Mouse (Mus musculus) megakaryocyte, embryonic 14.5 days (primary cell): Measurements from ENCODE around the gene Zfp993.
"Not testable (repeated sequence)": the region's sequence is repeated elsewhere in the genome, so short reads cannot be mapped to it uniquely, and the experiment has no call there.

Experiments
- FLI1 ChIP-seq: IDR thresholded peaks from 2 replicates; pipeline ENCODE4 v1.6.1; 2012; ENCODE audit warnings: low read length, inconsistent platforms, mixed read lengths
- GATA1 ChIP-seq: IDR thresholded peaks from 3 replicates; pipeline ENCODE4 v1.6.1; 2012; ENCODE audit warnings: mixed read lengths, low read length, inconsistent platforms, borderline replicate concordance

DNA sequence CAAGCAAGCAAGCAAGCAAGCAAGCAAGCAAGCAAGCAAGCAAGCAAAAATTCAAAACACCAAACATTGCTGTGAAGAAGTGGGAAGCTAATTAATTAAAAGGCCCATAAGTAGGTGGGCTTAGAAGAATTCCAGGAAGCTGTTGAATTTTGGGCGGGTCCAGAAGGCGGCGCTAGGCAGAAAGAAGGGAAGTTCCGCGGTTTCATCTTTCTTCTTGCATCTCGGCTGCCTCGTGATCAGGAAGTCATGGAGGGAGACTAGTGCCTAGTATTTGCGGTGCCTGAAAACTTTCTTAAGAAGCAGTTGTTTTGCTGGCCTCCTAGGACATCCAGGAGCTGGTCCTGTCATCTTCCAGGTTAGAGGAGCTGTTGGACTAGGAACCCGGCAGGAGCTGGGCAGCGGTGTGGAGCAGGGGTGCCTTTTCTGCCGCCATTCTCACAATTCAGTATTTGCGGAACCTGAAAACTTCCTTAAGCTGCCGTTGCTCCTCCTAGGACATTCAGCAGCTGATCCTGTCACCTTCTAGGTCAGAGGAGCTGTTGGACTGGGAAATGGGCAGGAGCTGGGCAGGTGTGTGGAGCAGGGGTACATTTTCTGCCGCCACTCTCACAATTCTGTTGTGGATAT lies at the start of gene Zfp993:
- not testable (repeated sequence) for TF ChIP-seq GATA1, FLI1
